Mouse (Mus musculus) c-Kit-positive CD71-positive TER-119-negative erythroid progenitor cells, embryonic 14.5 days (primary cell): ENCODE measurements at regions not wholly inside any gene's neighbourhood (a gene's known extent, or its start where the extent isn't known, plus 50 kb on each side); places are given as distances from the start of the nearest gene placed in this dataset.

Source experiments
- DNase-seq: peaks from one replicate; pipeline ENCODE4 v3.0.0-alpha.2; 2013; ENCODE audit warnings: low read depth

DNA sequence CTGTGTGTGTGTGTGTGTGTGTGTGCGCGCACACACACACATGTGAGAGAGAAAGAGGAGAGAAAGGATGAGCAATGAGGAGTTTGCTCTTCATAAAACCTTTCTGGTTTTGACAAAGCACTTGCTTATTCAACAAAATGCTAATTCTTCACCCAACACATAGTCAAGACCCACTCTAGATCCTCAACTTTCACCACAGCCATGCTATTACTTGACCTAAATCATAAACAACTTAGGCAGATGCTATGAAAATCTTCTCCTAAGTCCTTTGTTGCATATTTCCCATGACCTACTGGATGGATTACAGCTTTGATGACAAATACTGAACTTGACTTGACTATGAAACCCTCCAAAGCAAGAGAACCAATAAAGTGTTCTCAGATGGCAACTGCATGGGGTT lies 196.3 kb upstream of the Ank start:
- DNase-seq: no peak

DNA sequence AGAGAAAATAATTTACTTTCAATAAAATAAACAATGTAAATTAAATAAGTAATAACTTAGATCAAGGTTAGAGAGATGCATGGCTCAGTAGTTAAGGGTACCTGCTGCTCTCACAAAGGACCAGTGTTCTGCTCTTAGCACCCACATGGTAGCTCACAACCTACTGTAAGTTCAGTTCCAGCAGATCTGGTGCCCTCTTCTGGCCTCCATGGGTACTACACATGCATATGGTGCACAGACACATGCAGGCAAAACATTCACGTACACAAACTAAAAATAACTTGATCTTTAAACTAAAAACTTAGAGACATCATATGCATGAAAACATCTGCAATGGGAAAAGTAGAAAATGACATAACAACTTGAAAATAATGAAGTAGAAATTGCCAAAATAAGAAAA lies 184.2 kb upstream of the Ank start:
- no peak for DNase-seq

DNA sequence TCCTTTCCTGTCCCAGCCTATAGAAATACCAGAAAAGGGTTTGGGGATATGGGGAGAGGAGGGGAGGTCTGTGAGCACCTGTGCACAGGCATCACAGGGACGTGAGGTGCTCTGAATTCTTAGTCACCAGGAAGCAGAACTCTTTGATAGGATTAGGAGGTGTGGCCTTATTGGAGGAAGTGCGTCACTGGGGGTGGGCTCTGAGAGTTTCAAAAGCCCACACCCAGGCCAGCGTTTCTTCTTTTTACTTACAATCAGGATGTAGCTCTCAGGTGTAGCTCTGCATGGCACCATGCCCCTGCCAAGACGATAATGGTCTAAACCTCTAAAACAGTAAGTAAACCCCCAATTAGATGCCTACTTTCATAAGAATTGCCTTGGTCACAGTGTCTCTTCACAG lies 162.6 kb upstream of the Ank start:
- DNase-seq: no peak

DNA sequence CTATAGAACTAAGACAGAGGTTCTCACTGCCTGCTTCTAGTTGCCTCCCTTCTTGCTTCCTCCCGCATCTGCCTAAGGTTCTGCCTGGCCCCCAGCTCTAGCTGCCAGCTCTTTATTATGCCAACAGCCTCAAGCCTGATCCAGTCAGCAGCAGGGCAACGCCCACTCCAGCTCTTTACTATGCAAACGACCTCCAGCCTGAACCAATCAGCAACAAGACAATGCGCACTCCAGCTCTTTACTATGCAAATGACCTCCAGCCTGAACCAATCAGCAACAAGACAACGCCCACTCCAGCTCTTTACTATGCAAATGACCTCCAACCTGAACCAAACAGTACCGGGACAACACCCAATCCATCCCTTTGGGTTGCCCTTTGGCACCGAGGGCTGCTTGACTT lies 162.2 kb upstream of the Ank start:
- DNase-seq: peak; percentile 19

DNA sequence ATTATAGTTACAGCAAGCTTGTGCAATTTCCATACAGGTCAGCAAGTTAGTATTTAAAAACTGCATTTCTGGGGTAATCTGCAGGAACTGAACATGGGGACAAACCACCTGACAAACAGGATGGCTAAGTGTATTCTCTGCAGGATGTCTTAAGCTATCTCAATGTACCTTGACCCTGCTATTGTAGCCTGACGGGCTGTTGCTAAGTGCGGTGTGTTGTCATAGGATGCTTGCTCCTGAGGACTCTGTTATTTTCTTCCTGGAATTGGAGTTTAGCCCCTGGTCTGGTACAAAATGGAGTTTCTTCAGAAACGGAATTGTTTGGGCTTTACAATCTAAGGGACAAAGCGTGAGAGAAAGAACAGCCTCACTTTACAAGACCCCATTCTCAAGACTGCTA lies 161.4 kb upstream of the Ank start:
- no peak for DNase-seq

DNA sequence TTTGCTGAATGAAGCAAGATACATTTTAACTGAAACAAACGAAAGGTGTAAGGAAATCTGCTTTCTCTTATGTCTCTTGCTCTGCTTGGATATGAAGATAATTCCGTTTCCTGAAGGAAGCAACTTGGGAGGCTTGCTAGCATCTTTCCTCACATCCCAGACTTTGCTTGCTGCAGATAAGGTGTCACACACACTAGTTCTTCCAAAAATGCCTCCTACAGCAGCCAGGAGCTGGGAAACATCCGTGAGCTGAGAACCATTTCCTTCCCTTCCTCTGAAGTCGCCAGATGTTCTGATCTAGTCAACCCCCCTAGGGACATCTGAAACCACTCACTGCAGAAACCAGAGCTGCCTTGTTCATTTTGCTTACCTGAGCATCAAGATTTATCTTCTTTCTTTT lies 157.8 kb upstream of the Ank start:
- DNase-seq: no peak

DNA sequence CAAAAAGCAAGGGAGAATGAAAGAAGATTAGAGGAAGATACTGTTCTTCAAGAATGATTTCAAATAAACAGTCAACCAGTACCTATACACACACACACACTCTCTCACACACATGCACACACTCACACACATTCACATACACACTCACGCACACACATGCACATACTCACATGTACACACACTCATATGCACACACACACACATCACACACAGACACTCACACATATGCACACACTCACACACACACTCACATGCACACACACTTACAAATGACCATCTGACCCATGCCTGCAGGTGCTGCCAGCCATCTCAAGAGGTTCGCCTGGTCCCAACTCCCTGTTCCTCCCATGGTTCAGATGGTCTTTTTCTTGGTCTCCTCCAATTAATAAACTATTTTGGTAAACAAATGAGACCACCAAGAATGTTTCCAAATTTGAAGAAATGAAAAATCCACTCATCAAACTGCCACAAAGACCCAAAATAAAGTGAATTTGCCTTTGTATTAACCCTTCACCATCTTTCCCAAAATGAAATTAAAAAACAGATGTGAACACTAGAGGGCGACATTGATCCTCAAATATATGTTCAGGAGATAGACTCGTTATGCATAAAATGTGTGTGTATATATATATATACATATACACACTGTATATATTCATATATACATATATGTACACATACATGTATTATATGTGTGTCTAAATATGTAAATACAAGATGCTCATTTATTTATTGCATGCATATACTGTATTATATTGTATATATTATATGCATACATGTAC lies 150.3 kb upstream of the Ank start:
- peak; percentile 23 for DNase-seq

DNA sequence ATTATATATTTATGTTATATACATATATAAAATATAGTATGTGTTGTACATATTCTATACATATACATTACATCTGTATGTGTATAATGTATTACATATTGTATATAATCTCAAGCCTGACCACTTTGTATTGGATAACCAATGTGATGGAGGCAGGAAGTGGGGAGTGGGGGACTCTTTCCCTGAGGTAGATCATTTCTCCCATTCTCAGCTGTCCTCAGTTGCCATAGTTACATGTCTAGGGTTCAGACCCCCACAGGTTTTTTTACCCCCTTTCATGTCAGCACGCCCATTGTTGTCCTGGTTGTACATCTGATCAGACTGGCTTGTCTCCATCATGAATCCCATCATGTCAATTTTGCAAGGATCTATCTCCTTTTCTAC lies 149.7 kb upstream of the Ank start:
- no peak for DNase-seq

DNA sequence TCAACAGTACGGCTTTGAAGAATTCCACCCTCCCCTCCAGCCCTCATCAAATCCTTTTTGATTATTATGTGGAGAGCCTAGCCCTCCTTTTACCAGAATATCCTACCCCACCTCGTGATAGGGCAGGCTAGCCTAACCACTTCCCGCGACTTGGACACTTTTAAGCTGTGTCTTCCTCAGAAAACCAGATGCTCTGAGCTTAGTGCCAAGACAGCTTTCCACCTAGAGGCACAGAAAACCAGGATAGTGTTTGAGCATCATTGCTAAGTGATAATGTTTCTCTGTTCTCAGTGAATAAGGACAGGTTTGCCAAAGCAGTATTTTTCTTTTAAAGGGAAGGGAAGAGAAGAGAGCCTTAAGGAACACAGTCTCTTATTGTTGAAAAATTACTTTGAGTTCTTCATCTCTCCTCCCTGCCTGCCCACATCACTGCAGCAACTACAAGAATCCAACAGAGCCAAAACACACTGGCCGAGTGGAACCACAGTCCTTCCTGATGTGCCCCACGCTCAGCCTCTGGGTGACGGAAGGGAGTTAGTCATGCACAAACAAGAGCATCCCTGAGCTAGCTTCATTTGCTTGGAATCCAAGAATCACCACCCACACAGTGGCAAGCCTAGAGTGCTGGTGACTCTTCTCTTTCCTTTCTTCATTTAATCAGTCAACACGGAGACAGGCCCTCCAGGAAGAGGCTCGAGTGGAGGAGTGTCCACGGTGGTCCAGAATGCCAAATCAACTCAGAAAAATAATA lies 144.4 kb upstream of the Ank start:
- no peak for DNase-seq

DNA sequence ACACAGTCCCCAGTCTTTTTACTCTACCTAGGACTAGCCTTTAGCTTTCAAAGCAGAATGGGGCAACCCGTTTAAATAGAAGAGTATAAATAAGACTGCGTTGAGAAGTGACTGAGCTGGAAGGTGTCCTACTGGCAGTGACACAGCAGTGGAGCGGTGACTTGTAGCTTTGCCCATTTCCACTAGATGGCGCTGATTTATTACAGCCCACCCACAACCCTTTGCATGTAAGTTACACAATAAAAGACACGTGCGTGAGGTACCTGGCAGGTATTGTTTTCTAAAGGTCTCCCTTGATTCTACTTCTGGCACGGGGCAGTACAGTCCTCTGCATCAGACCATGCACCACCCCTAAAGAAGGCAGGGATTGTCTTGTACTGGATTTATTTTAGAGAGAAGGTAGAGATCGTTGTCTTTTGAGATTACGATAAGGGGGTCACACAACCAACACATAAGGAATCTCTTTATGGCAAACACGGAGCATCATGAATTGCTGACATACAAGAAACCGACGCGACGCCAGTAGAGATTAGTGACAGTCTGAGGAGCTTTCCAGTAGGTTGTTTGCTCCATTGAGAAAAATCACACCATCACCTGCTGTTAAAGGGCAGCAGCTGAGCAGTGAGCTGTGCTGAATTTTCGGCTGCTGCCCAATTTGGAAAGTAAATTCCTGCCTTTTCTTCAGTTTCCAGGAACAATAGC lies 140.5 kb upstream of the Ank start:
- peak; percentile 40 for DNase-seq

DNA sequence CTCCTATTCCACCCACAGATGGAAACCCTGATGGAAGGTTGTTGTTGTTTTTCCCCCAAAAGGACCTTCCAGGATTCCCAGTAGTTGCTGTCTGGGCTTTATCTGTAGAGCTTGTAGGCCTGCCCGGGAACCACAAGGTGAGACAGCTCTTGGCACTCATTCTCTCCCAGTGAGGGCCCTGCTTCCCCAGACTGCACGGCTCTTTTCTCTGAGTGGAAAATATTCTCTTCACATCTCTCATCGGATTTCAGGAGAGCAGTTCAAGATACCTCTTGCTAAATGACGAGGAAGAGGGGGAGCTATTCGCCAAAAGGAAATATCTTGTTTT lies 140.0 kb upstream of the Ank start:
- DNase-seq: no peak

DNA sequence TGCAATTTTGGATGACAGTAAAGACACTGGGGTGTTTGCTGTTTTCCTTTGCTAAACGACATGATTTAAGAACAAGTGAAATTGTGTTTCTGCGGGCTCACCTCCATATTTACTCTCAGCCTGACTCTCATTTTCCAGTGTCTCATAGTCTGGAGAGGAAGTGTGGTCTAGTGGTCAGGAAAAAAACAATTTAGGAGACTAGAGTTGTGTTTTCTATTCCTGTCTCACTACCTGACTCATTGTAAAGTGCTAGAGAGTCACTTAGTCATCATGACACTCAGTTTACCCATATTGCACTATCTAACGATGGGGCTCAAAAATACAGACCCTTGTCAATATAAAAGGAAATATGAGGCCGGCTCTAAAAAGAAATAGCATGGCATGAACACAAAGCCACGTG lies 138.7 kb upstream of the Ank start:
- no peak for DNase-seq

DNA sequence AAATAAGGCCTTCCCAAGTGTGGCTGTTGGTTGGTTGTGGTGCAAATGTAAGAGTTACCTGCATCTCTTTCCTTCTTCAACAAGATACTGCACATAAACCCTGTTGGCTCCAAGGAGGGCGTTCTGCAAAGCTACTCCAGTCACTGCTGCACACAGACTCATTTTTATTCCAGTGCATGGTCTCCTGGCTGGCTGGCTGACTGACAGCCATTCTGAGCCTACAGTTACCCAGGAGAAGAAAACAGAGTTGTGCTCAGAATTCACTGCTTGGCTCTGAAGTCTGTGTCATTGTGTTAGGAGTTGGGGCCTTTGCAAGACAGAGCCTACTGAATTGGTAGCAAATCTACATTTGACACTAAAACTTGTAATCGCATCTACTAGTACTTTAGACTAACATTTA lies 138.0 kb upstream of the Ank start:
- no peak for DNase-seq

DNA sequence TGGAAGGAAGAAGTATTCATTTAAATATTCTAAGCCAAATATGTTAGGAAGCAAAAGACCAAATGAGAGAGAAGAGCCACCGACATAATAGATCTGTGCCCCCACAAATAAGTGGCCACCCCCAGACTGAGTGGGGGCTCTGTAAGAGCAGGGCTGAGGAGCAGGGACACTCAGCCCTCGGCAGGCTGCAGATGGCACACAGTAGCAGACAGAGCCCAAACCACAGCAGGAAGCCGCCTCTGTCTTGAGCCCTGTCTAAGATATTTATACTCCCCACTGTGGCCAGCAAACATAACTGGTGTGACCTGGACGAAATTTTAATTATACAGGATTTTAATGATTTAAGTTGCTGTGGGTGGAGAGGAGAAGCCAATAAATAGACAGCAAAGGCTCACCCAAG lies 126.4 kb upstream of the Ank start:
- DNase-seq: no peak

DNA sequence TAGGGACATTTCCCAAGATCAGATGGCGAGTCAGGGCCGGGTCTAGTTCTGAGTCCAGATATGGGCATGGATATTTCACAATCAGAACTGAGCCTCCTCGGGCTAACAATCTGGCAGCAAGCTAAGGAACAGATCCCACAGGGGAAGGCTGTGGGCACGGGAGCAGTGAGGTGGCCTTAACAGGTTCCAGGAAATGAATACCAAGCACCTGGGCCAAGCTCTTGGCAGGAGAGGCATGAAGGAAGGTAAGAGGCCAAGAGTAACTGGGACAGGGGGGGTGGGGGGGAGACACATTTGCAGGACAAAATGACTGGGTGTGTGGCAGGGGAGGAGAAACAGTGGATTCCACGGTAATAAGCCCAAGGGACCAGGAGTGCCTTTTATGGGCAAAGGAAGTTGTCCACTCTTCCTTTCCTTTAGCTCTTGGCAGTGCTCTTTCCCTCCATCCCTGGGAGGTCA lies 124.9 kb upstream of the Ank start:
- no peak for DNase-seq

DNA sequence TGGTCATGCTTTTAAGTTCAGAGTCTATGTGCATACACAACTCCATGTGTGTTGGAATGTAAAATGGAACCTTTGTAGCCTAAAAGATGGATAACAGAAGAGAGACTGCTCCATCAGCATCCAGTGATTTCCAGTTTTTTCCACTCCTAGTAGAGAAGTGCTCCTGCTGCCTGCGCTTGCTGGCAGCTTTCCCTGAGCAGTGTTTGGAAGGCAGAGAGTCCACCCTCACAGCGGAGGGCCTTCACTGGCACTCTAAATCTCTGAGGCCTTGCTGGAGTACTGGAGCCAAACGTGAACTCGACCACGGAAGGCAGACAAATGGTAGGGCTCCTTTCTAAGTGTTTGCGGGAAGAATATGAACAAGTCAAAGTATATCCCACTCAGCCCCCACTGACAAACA lies 108.0 kb upstream of the Ank start:
- DNase-seq: no peak

DNA sequence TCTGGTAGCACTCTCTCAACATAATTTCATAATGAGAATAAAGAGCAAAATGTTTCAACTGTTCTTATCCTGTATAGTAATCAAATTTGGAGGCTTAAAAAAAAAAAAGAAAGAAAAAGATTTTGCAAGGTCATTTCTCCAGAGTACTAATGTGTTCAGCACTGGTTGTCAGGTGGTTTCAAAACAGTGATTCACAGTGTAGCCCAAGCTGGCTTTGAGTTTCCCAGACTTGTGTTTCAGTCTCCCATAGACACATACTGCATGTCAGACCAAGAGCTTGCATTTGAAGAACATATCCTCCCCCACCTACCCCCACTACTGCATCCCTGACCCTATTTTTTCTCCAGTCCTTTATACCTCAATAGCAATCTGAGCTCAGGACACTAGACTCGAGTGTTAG lies 107.2 kb upstream of the Ank start:
- DNase-seq: no peak

DNA sequence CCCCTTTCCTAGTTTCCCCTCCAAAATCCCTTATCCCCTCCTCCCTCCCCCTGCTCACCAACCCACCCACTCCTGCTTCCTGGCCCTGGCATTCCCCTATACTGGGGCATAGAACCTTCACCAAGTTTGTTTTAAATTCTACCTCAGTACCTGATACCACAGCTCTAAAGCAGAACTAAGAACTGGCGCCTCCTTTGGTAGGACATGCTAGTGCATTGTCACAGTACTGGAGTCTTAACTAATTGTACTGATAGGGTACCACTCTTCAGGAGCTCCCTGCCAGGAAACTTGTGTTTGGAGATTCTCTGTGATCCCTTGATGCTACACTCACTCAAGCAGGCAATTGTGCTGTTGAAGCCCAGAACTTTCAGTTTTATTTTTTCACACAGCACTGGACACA lies 92.0 kb upstream of the Ank start:
- no peak for DNase-seq

DNA sequence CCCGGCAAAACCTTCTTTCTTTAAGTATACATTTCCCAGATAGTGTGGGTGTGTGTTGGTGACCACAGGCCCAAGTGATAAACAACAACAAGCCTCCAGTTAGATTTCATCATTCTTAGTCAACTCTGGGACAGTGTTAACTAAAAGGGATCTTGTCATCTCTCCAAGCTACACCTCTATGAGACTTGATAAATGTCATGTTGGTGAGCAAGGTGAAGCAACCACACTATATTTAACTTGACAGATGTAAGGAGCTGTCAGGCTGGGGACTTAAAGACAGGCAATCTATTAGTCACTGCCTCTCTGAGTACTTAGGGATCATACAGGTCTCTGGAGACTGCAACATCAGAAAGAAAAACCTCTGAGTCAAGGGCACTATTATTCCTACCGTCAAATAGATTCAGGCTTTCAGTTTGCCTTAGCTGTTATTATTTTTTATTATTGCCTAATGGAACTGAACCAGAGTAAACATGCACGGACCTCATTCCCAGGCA lies 87.8 kb upstream of the Ank start:
- DNase-seq: no peak

DNA sequence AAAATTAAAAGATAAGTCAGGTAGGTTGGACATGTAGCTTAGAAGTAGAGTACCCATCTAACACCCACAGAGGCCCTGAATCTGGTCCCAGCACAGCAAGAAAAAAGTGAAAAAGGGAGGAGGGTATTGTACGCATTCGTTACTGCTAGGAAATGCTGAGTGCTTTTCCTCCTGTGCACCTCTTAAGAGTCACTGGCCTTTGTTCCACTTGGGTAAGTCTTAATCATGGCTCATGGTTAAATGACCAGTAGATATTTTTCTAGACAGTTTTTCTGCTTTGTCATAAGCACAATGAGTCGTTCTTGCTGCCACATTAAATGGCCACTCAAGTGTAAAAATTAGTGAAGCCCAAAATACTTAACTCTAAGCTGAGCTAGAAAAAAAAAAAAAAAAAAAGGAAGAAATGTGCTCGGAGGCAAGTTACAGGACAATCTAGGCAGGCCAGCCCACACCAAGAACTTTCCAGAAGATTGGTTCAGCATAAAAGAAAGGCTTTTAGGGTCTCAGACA lies 86.0 kb upstream of the Ank start:
- no peak for DNase-seq

DNA sequence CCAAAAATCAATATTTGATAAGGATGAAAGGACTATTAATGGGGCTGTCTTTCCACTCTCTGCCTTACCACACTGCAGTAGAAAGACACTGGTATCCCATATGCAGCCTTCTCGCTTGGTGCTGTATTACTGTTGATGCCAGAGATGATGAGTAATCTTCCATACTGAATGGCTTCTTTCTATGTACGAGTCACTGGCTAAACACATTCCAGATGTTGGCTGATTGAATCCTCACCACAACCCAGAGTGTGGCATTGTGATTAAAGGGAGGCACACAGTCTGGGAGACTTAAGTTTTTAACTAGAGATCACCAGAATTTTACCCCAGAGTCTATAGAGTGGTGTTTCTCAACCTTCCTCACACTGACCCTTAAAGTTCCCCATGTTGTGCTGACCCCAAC lies 84.9 kb upstream of the Ank start:
- no peak for DNase-seq

DNA sequence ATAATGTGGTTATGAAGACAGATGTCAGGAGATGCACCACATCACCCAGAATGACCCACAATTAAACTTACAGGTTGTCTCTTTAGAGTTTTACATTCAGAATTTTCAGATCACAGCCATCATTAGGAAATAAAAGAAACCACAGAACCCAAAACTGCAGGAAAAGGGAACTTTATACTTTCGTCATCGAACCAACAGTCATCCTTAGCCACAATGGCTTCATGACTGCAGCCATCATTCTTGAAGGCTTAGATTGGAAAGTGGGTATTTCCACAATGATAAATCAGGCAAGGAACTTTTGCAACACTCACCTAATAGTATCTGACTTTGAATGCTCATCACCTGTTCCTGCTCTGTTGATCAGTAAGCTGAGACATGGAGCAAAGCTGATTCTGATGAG lies 75.9 kb upstream of the Ank start:
- no peak for DNase-seq

DNA sequence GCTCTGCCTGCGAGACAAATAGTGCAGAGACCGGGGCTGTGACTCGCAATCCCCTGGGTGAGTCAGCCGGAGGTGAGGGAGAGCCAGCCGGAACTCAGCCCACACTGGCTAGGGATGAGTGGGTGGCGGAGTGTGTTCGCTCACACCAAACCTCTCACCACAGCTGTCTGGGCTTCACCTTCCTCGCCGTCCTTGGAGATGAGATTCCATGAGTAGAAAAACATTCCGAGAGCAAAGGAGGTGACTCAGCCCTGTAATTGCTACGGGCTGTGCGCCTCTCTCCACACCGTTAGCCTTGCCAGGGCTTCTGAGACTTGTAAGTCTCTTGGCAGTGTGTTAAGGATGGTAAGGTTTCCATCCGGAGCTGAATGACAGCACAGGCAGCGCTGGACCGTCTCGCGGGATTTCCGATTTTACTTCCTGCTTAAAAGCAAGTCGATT lies 60.7 kb upstream of the Ank start:
- no peak for DNase-seq
